Comparison of ENCODE assay signal across 25 mouse cellular contexts in the genomic region with DNA sequence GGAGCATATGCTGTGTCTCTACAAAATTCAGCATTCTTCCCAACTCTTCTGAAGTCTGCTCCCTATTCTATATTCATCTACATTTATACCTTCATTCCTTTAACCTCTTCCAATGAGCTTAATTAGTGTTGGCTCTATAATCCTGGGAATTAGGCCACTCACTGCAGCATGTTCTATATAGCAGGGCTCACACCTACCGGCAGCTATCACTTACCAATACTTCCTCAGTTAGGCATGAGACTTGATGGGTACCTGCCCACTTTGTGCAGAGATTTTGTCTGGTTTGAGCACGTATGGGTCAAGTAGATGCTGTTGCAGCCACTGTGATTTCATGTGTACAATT.
DNase-seq lines count a peak whose midpoint lies in the region; ATAC-seq and TF ChIP-seq lines count a peak whose summit lies in the region.
"Had no signal": no experiment of that assay in that cellular context is flagged by ENCODE, and none has a peak within 500 bp of the region (broad histone marks: within the 10 kb centered on the region; RNA-seq: fewer than 3 reads in every experiment).

No protein-coding gene starts in this region.

- no peak for DNase-seq in layer of hippocampus, adult 2 months (ENCODE audit: low spot score in 2 of 2)
- no peak for DNase-seq in layer of hippocampus, adult 18-20 months (ENCODE audit: low spot score in 2 of 2)
- peak; percentile 63 for DNase-seq in brain, embryonic 14.5 days (ENCODE audit: low read depth)
- no peak for DNase-seq in forebrain, embryonic 11.5 days (ENCODE audit: low spot score)
- DNase-seq in heart, postnatal 10 days, result no peak
- DNase-seq in yolk sac, embryonic 10.5 days (ENCODE audit: low spot score), result no peak
- DNase-seq: adrenal gland, postnatal 10 days; B cell, adult 2 months; cerebellum, adult 11 months; cerebellum, adult 9-10 months; heart, adult 2 months; kidney, adult 18-20 months; kidney, postnatal 36 days; layer of hippocampus, postnatal 36 days; liver; lung, adult 2 months; lung, postnatal 10 days; right cerebral cortex, postnatal 4 days had no signal

- H3K27ac ChIP-seq in layer of hippocampus, adult 2 months, result peak overlapping the region; percentile 80
- H3K27ac ChIP-seq in forebrain, embryonic 11.5 days (ENCODE audit: low read depth, low read length), result no peak overlapping the region
- peak overlapping the region; percentile 5; the same call in 1 of the 2 replicates for H3K27ac ChIP-seq in forebrain, embryonic 16.5 days (ENCODE audit: low read length)
- no peak overlapping the region for H3K27ac ChIP-seq in intestine, embryonic 16.5 days (ENCODE audit: low read length)
- H3K27ac ChIP-seq: embryonic facial prominence, embryonic 12.5 days; heart, adult 2 months; liver, embryonic 14.5 days; macrophage had no signal

- no peak for TF ChIP-seq CTCF in layer of hippocampus, adult 2 months (conservative IDR thresholded peaks at IDR 0.05)
- no peak for TF ChIP-seq CTCF in brain, embryonic 14.5 days (IDR thresholded peaks at IDR 0.05; ENCODE audit: borderline replicate concordance, extremely low read depth, insufficient read depth, insufficient read length)

- H3K36me3 ChIP-seq in forebrain, embryonic 11.5 days (ENCODE audit: control insufficient read depth, insufficient read depth, low read length), result no peaks in the 10 kb centered on the region
- no peaks in the 10 kb centered on the region for H3K36me3 ChIP-seq in forebrain, embryonic 16.5 days (ENCODE audit: control insufficient read depth, insufficient read depth)
- no peaks in the 10 kb centered on the region for H3K36me3 ChIP-seq in intestine, embryonic 16.5 days (ENCODE audit: control insufficient read depth, insufficient read depth, low read length)
- H3K36me3 ChIP-seq: embryonic facial prominence, embryonic 12.5 days; heart, embryonic 12.5 days had no signal

- no peak overlapping the region for H3K4me2 ChIP-seq in forebrain, embryonic 11.5 days (ENCODE audit: low read depth, low read length, severe bottlenecking)
- H3K4me2 ChIP-seq in forebrain, embryonic 16.5 days (ENCODE audit: low read length), result no peak overlapping the region
- H3K4me2 ChIP-seq in intestine, embryonic 16.5 days (ENCODE audit: low read depth, low read length), result no peak overlapping the region
- H3K4me2 ChIP-seq: embryonic facial prominence, embryonic 12.5 days; heart, embryonic 12.5 days had no signal

- H3K9ac ChIP-seq in forebrain, embryonic 11.5 days (ENCODE audit: low read length), result no peak overlapping the region
- no peak overlapping the region for H3K9ac ChIP-seq in forebrain, embryonic 16.5 days (replicated peaks; ENCODE audit: low read depth, low read length)
- H3K9ac ChIP-seq in intestine, embryonic 16.5 days (ENCODE audit: low read depth, low read length), result no peak overlapping the region
- H3K9ac ChIP-seq: embryonic facial prominence, embryonic 12.5 days; heart, embryonic 12.5 days; liver, embryonic 14.5 days had no signal

- no peaks in the 10 kb centered on the region for H3K27me3 ChIP-seq in forebrain, embryonic 11.5 days (ENCODE audit: control insufficient read depth, insufficient read depth, low read length)
- no peaks in the 10 kb centered on the region for H3K27me3 ChIP-seq in forebrain, embryonic 16.5 days (replicated peaks; ENCODE audit: control insufficient read depth, insufficient read depth, low read length)
- no peaks in the 10 kb centered on the region for H3K27me3 ChIP-seq in intestine, embryonic 16.5 days (replicated peaks; ENCODE audit: control insufficient read depth, insufficient read depth, low read length)
- H3K27me3 ChIP-seq: embryonic facial prominence, embryonic 12.5 days; heart, embryonic 12.5 days had no signal

- H3K4me1 ChIP-seq in forebrain, embryonic 11.5 days (replicated peaks; ENCODE audit: control insufficient read depth, insufficient read depth, low read length), result peaks cover 10% of the 10 kb centered on the region
- H3K4me1 ChIP-seq in forebrain, embryonic 16.5 days (replicated peaks; ENCODE audit: control insufficient read depth, insufficient read depth, low read length), result peaks cover 19% of the 10 kb centered on the region
- H3K4me1 ChIP-seq in intestine, embryonic 16.5 days (ENCODE audit: control insufficient read depth, insufficient read depth, low read length), result no peaks in the 10 kb centered on the region
- H3K4me1 ChIP-seq: embryonic facial prominence, embryonic 12.5 days; heart, embryonic 12.5 days had no signal

- 39% methylated on average over 2 of the region's 2 CpGs for WGBS in forebrain, embryonic 11.5 days
- WGBS in forebrain, embryonic 16.5 days, result 22% methylated on average over 2 of the region's 2 CpGs
- WGBS in intestine, embryonic 16.5 days, result 90% methylated on average over 2 of the region's 2 CpGs

- no peak overlapping the region for H3K4me3 ChIP-seq in layer of hippocampus, adult 2 months
- H3K4me3 ChIP-seq in forebrain, embryonic 11.5 days (ENCODE audit: low read depth, low read length), result no peak overlapping the region
- no peak overlapping the region for H3K4me3 ChIP-seq in forebrain, embryonic 16.5 days (replicated peaks; ENCODE audit: low read length)
- H3K4me3 ChIP-seq in intestine, embryonic 16.5 days (ENCODE audit: low read length), result no peak overlapping the region
- H3K4me3 ChIP-seq: embryonic facial prominence, embryonic 12.5 days; heart, adult 2 months; heart, embryonic 12.5 days had no signal

- intact Hi-C loops in heart, postnatal 10 days (cut with DNase I), result no loop called here

- ATAC-seq in forebrain, embryonic 11.5 days (replicated peaks; ENCODE audit: low FRiP score), result peak; percentile 36
- ATAC-seq in forebrain, embryonic 16.5 days, result 0 out of 2 replicates have a peak, but pooled peaks have one; percentile 26
- ATAC-seq in intestine, embryonic 16.5 days, result no peak
- ATAC-seq: inflammation-experienced regulatory T-cells, adult 6 months had no signal

- H3K9me3 ChIP-seq in forebrain, embryonic 11.5 days (ENCODE audit: control insufficient read depth, low read length), result no peaks in the 10 kb centered on the region
- H3K9me3 ChIP-seq in forebrain, embryonic 16.5 days (ENCODE audit: control insufficient read depth, low read length), result no peaks in the 10 kb centered on the region
- H3K9me3 ChIP-seq in intestine, embryonic 16.5 days (ENCODE audit: control insufficient read depth, low read length), result no peaks in the 10 kb centered on the region
- H3K9me3 ChIP-seq: embryonic facial prominence, embryonic 12.5 days; heart, embryonic 12.5 days had no signal

- no peak for TF ChIP-seq POLR2A in brain, embryonic 14.5 days (IDR thresholded peaks at IDR 0.05; ENCODE audit: borderline replicate concordance, extremely low read depth, insufficient read depth, insufficient read length, poor library complexity, severe bottlenecking)

Comparison
In these comparisons a context has a peak if more than half of its experiments do, and no peak if none do; other contexts are left out.
1. H3K27ac ChIP-seq: peak in layer of hippocampus, adult 2 months (single experiment) and forebrain, embryonic 16.5 days (single experiment); none in forebrain, embryonic 11.5 days (single experiment) and intestine, embryonic 16.5 days (single experiment).